Mouse (Mus musculus) liver, embryonic 14.5 days (tissue): ENCODE results near the gene Slc4a8.

ENCODE experiments used
- CTCF ChIP-seq: IDR thresholded peaks from 2 replicates; pipeline ENCODE4 v1.5.1; 2016; ENCODE audit warnings: antibody characterized with exemption, low read depth, control low read depth
- EP300 ChIP-seq: IDR thresholded peaks from 2 replicates; pipeline ENCODE4 v1.6.1; 2016; ENCODE audit warnings: antibody characterized with exemption, low read depth

GRCm38 (mm10) chr15:100754041-100754440 is 7.5 kb upstream of the Slc4a8 start:
- no peak for TF ChIP-seq CTCF
- no peak for TF ChIP-seq EP300
